Mouse (Mus musculus) ES-E14 (cell line): ENCODE results near the gene Il1rl2.

Experiments used
- HCFC1 ChIP-seq: IDR thresholded peaks from 2 replicates; pipeline ENCODE4 v1.6.1; 2012; ENCODE audit warnings: low read length, inconsistent platforms, borderline replicate concordance; ENCODE audit not compliant: insufficient read depth
- ZC3H11A ChIP-seq: IDR thresholded peaks from 2 replicates; pipeline ENCODE4 v1.6.1; 2012; ENCODE audit warnings: low read depth, mild to moderate bottlenecking, inconsistent platforms, low read length, borderline replicate concordance

DNA sequence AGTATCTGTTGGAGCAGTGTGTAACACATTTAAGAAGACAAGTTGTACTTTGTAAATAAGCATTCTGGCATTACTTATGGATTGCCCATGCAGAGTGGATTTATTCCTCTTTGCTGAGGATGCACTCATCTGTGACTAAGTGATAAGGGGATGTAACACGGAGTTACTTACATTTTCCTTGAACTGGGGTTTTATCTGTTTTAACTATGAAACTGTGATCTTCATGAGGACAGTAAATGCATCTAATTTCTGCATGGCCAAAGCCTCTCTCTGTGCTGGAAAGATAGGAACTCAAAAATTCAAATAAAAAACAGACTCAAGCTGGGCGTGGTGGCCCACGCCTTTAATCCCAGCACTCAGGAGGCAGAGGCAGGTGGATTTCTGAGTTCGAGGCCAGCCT, 15.7 kb downstream of the Il1rl2 start:
- TF ChIP-seq ZC3H11A, result no peak
- no peak for TF ChIP-seq HCFC1
